Mouse (Mus musculus) skeletal muscle tissue, adult 2 months (tissue): ENCODE data around the gene Ush2a.

Experiments used
- DNase-seq: peaks from one replicate; pipeline ENCODE4 v3.0.0-alpha.2; 2012; ENCODE audit warnings: low read depth, low spot score

The Ush2a gene

GRCm38 (mm10) chr1:188770828-188771227, 509.0 kb downstream of the Ush2a start:
- DNase-seq, result no peak

- no peak for DNase-seq
Measured at GRCm38 (mm10) chr1:188772516-188773229, 510.9 kb downstream of the Ush2a start.

GRCm38 (mm10) chr1:188773631-188774030, 511.8 kb downstream of the Ush2a start:
- no peak for DNase-seq

GRCm38 (mm10) chr1:188777556-188778161, 515.8 kb downstream of the Ush2a start:
- DNase-seq, result no peak

- no peak for DNase-seq
Measured at GRCm38 (mm10) chr1:188785056-188785455, 523.2 kb downstream of the Ush2a start.

- no peak for DNase-seq
Measured at GRCm38 (mm10) chr1:188805069-188805468, 543.2 kb downstream of the Ush2a start.

GRCm38 (mm10) chr1:188805852-188806251, 544.0 kb downstream of the Ush2a start:
- no peak for DNase-seq

- no peak for DNase-seq
Measured at GRCm38 (mm10) chr1:188810631-188811030, 548.8 kb downstream of the Ush2a start.

GRCm38 (mm10) chr1:188815072-188815471, 553.2 kb downstream of the Ush2a start:
- DNase-seq, result no peak

- DNase-seq, result no peak
Measured at GRCm38 (mm10) chr1:188824195-188824594, 562.4 kb downstream of the Ush2a start.

- DNase-seq, result no peak
Measured at GRCm38 (mm10) chr1:188824878-188825532, 563.2 kb downstream of the Ush2a start.

- no peak for DNase-seq
Measured at GRCm38 (mm10) chr1:188830527-188831407, 568.9 kb downstream of the Ush2a start.

GRCm38 (mm10) chr1:188833906-188834305, 572.1 kb downstream of the Ush2a start:
- DNase-seq, result no peak

GRCm38 (mm10) chr1:188834770-188835169, 572.9 kb downstream of the Ush2a start:
- no peak for DNase-seq

GRCm38 (mm10) chr1:188837613-188838295, 575.9 kb downstream of the Ush2a start:
- no peak for DNase-seq

GRCm38 (mm10) chr1:188847242-188847641, 585.4 kb downstream of the Ush2a start:
- DNase-seq, result no peak

- no peak for DNase-seq
Measured at GRCm38 (mm10) chr1:188852776-188853175, 591.0 kb downstream of the Ush2a start.

GRCm38 (mm10) chr1:188854240-188854639, 592.4 kb downstream of the Ush2a start:
- DNase-seq, result no peak

GRCm38 (mm10) chr1:188855034-188855433, 593.2 kb downstream of the Ush2a start:
- DNase-seq, result no peak

GRCm38 (mm10) chr1:188859718-188860117, 597.9 kb downstream of the Ush2a start:
- DNase-seq, result no peak

GRCm38 (mm10) chr1:188865881-188866280, 604.1 kb downstream of the Ush2a start:
- no peak for DNase-seq
